Mouse (Mus musculus) cerebellum, postnatal 4 days (tissue): Measurements from ENCODE around the gene Bmper.
A peak's percentile ranks its signal among the peaks of the same experiment; 100 is the strongest.

Experiments
- DNase-seq, 2 experiments: peaks; one replicate each; pipeline ENCODE4 v3.0.0; 2022; ENCODE audit warnings: low spot score in 2 of 2, mixed read lengths in 1 of 2

The Bmper gene

DNA sequence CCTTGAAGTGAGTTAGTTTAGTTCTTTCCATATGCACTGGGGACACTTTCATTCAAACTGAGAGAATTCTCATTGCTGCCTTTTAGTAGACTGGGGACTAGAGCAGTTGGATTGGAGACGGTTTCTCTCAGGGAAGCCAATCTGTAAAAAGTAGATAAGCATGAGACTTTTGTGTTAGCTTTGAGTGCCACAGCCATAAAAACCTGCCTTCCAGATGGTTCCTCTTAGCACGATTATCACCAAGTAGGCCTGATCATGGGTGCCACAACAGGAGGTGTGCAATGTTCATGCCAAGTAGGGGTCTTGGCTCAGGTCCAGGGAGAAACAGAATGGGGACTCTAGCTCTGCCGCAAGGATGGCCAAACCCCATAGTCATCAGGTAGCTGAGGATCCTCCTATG is 210.4 kb downstream of the Bmper start:
- no peak for DNase-seq

DNA sequence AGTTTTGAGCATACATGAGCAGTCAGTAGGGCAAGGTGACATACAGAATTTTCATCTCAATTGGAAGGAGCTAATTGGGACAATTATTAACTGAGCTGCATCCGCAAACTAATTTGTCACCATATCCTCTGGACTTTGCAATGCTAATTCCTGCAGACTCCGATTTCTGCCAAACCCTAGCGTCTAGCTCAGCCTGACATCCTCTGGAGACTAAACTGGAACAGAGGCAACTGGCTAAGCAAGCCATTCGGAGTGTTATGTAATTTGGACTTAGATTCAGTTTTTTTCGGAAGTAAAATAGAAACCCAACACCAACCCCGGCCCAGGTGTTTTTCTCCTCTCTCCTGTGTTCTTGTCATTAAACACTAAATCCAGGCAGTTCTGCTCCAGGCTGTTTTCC is 213.9 kb downstream of the Bmper start:
- DNase-seq = no peak

DNA sequence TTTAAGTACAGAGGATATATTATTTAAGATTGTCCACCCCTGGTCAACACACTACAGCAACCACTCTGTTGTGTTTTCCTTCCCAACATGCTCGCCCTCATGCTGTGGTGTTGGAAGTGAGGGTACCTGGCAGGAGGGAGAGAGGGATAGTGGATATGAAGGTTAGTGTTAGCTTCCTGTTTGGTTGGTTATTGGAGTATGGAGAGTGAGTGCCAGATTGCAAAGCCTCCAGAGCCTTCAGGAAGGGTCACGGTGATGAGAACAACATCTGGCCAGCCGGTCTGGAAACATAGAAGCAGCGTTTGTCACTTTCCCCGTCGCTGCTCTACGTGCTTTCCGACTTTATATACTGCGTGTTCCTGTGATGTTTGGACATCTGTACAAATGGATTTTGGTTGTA is 215.8 kb downstream of the Bmper start:
- DNase-seq = no peak

DNA sequence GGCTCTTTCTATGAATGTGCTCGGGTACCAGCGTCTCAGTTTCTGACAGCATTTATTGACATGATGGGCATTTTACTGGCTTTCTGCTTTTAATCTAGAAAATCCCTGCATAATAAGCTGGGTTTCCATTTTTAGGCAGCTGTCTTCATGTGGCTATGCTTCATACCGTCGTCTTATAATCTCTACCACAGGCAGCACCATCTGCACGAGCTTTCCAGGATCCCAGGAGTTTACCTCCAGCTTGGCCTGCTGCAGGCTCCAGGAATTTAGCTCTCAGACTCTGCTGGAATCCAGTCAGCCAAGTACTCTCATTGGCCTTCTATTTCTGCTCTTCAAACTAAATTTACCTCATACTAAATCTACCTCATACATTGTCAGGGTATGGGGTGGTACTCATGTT is 219.3 kb downstream of the Bmper start:
- no peak for DNase-seq

DNA sequence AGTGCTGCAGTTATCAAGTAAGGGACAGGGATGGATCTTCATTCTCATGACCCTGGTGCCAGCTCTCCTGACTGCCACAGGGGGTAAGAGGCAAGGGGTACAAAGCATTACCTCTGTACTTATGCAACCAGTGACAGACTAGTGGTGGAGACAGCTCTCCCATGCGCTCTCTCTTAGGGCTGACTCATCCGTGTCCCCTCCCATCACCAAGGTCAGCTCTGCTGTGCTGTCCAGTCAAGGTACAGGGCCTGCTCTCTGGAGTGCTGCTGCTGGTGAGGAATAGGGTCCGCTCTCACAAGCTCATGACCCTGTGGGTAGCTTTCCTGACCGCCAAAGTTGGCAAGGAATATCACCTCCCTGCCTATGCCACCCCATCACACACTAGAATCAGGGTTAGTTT is 222.1 kb downstream of the Bmper start:
- no peak for DNase-seq

DNA sequence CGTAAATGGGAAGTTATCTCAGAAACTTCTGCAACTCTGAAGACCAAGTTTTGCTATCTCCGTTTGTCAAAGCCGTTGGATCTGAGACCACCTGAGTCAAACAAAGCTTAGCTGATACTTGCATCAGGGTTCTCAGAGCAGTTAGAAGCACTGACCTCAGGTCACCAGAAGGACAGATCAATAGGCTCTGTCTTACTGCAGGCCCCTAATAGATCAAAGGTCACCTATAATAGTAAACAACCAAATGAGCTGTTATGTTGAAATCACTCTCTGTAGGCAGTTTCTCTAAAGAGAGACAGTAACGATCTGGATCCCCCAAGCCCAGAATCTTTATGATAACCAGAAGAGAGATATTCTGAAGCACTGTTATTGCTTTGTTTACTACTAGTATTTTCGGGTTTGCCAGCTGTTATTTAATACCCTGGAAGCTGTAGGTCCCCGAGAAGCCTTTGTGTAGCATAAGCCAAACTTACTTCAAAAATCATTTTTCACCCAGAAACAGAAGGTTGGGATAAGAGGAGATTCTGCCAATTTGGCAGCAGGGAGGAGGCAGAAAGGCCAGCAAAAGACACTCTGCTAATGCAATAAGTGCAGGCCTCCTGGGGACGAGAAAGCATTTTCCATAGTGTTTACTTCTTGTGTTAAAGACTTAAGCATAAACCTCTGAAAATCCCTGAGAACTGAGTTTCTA is 224.5 kb downstream of the Bmper start:
- DNase-seq = no peak

DNA sequence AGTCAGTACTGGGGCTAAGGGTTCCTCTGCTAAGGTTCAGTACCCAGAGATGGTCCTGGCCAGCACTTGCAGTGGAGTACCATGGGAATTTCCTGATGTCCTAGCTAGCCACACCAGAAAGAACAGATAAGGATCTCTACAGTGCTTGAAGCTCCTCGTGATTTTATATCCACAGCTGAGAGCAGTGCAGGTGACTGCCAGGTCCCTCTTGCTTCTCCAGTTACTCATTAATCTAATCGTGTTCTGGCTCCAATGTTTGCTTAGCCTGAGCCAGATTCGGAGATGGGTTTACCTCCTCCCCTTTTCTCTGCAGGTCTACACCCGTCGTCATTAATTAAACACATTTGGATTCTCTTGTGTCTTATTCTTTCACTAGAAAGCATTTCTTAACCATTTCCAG is 230.4 kb downstream of the Bmper start:
- no peak for DNase-seq

DNA sequence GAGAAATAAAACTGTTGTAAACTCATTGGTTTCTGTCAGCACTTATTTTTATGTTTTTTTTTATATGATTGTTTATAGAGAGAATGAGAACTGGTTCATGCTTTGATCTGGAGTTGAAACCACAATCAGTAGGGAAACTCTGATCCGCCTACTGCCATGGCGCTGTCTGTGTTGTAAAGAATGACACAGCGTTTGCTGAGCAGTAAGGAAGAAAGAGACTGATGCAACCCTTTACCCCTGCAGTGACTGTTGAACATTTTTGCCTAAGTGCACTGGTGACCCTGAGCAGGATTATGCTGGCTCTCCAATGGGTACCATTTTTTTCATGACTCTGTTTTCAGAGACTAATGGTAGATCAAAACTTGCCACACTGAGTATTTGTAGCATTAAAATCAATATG is 234.3 kb downstream of the Bmper start:
- no peak for DNase-seq

DNA sequence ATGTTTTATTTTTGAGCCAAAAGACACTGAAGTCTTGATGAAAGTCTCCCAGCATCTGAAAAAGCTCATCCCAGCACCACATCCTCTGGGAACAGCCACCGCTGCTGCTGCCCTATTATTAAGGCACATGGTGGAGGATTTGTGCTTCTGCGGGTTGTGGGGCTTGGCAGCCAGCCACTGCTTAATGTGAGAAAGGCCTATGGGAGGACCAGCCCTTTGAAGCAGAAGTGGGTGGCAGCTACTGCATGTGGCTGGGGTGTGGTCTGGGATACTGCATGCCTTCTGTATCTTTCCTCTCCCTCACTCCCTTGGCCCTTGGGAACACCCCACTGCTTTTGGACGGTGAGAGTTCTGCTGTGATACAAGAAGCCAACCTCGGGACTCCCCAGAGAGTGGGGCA is 237.8 kb downstream of the Bmper start:
- no peak for DNase-seq

DNA sequence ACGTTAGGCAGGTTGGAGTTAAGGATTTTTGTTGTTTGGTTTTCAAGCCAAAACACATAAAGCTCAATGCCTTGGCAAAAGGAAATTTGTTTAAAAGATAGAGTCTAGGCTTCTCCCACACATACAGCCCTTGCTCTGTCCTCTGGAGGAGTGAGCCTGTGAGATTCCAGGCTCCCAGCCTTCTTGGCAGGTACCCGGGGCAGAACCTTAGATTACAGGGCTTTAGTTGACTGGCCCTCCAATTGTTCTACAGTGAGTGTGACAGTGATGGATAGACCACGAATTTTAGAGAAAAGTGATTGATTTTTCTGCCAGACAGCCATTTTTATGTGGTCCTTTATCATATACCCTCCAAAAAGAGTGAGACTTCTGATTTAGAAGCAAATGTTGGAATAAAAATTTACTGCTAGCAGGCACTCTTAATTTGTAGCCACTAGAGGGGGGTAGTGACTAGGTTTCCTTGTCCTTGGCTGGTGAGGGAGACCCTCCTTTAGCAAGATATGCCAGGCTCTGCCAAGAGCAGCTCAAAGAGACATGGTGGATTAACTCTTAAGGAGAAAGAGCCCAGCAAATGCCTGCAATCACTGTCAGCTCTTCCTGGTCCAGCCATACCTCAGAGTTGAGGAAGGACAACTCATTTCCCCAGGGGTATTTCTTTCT is 240.2 kb downstream of the Bmper start:
- peak in 1 of 2 experiments; percentile 64 for DNase-seq

DNA sequence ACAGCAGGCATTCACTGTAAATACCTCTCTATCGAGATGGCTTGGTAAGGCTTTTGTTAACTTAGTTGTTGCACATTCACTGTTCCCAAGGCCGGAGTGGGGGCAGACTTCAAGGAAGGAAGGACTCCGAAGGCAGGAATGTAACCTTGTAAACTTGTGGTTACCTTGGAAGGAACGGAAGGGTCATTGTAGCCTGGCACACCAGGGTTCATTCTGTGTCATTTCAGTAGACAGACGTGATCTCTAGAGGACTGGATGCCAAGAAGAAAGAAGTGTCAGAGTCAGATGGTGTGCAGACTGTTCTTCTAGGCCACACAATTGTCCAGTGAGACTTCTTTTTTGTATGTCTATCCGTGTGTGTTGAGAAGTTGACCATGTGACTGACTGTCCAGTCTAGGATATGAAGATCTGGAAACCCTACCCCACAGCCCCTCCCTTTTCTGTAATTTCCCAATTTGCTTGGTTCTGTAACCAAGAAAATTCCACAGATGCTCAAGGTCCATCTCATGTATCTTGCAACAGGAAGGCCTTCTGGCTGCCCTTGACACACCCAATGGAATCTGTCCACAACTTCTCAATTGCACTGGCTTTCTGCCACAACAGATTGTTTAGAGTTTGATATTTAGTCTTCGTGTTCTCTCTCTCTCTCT is 242.2 kb downstream of the Bmper start:
- DNase-seq = no peak

DNA sequence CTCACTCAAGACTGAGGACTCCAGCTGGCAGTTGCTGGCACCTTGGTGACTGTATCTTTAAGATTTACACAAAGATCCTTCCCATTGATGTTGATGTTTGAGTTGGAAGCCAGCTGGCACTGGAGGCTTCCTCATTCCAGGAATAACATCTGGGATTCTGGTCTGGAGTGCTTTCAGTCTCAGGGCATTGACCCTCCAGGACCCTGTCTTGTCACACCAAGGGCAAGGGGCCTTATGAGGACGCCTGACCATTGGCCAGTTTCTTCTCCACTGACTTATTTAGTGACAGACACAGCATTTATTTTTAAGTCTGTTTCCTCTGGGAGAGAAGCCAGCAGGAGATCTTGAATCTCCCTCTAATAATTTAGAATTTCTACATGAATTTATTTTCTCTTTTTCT is 247.0 kb downstream of the Bmper start:
- DNase-seq = no peak

DNA sequence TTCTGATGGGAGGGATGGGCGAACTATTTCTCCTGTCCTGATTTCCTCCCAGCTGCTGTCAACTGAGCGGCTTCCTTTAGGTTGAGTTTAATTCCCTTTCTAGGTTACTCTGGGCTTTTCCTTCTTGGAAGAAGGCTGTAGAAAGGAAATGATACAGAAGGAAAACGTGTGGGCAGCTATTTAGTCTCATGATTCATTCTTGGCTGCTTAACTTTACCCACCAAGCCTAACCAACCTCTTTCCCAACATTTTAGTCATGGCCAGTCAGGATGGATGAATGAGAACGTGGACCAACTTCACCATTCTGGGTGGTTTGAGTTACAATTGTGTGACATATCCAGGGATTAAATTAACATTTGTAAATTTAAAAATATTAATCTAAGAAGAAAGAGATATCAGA is 263.0 kb downstream of the Bmper start:
- DNase-seq = no peak

DNA sequence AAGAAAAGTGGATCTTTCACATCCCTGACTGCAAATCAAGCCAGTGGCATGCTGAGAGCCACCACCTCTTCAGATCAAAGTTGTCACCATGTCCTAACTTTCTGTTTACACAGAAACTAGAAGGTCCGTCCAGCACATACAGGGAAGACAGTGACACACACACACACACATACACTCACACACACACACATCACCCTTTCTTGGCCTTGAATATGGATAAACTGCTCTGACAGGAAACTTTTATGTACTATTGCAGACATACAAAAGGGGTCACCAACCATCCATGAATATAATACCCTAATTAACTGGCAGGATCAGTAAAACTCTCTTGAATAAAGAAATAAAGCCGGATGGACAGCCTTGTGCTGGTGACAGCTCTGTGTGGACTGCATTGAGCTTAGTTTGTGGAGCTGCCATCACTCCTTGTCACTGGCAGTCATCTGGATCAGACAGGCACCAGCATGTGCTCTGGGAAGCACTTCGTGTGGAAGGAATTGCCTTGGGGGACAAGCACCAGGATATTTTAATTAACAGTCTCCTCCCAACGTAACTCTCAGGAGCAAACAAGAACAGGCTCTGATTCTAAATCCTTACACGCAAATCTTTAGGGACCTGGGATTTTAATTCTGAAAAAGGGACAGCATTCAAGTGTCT is 264.0 kb downstream of the Bmper start:
- no peak for DNase-seq

DNA sequence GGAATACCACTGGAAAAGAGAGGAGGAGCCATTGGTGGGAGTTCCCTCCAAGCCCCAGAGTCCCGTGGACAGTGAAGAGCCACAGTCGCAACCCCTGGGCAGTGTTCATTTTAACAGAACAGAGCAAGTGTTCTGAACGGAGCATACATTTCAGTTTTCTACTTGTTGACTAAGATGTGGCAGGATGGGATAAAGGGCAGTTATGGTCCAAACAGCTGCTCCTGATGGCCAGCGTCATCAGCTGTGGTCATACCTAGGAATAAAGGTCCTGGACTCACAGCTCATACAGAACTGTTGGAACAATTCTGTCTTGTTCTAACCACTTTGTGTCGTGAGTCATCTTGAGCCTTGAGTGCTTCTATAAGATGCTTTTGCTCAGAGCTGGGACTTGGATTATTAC is 265.4 kb downstream of the Bmper start:
- no peak for DNase-seq

DNA sequence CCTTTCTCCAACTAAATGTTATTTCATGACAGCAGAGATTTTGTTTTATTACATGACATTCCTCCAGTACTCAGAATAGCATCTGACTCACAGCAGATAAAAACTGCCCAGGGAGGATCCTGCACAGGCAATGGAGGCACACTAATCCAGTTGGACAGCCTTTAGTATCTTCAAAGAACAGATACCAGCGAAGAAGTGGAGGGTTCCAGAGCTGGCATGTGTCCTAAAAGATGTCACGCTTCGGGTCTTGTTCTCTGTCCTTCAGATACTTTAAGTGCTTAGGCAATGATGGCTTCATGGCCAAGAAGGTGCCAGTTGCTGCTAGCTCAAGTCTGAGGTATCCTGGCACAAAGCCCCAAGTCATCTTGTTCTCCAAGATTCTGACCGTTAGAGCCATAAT is 272.5 kb downstream of the Bmper start:
- peak in 1 of 2 experiments; percentile 6 for DNase-seq

DNA sequence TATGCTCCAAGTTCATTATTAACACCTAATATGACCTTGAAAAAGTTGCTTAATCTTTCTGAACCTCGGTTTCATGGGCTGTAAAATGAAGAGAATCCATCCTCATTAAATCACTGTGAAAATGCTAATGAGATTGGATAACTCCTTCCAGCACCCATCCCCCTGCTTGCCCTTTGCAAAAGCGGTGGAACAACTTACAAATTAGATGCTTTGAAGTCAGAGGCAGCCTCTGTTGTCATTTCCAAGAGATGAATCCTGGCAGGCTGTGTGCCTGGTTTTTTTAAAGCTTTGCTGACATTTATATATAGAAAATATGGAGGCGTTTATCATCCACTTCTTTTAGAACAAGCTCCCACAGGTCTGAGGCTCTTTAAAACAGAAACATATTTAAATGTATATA is 274.8 kb downstream of the Bmper start:
- DNase-seq = no peak

DNA sequence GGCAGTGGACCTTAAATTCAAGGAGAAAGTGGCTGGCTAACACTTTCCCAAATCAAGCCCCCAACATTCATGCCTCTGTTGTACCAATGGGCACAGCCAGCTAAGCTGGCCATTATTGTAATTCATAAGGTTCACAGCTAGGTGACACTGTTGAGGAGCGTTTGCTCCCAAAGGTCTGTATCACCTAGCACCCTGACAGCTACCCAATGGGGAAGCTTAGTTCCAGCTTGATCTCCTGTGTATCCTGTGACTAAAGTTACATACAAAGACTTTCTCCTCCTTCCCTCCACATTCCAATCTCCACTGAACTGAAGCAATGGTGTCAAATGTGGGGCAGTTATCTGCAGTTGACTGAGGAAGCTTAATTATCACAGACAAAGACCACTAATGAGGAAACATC is 311.0 kb downstream of the Bmper start:
- DNase-seq = no peak
